Mouse (Mus musculus) adrenal gland, postnatal 36 days (tissue): ENCODE data around the gene Sox13. TPM values are rescaled to one million over a fixed set of nuclear protein-coding genes. Genes with fewer than 3 reads are reported as not detected.
"Not testable (repeated sequence)": the region's sequence is repeated elsewhere in the genome, so short reads cannot be mapped to it uniquely, and the experiment has no call there.

Experiments used
- DNase-seq, 2 experiments: peaks; one replicate each; pipeline ENCODE4 v3.0.0; 2021; ENCODE audit warnings: mixed read lengths in 1 of 2
- total RNA-seq, 2 experiments: library from RNA; stranded (reverse); gene quantifications; 2 replicates each; pipeline ENCODE4 v1.2.3; 2021

The Sox13 gene
- total RNA-seq, 2 experiments from 2014 or later = 12.6 to 17.5 TPM

DNA sequence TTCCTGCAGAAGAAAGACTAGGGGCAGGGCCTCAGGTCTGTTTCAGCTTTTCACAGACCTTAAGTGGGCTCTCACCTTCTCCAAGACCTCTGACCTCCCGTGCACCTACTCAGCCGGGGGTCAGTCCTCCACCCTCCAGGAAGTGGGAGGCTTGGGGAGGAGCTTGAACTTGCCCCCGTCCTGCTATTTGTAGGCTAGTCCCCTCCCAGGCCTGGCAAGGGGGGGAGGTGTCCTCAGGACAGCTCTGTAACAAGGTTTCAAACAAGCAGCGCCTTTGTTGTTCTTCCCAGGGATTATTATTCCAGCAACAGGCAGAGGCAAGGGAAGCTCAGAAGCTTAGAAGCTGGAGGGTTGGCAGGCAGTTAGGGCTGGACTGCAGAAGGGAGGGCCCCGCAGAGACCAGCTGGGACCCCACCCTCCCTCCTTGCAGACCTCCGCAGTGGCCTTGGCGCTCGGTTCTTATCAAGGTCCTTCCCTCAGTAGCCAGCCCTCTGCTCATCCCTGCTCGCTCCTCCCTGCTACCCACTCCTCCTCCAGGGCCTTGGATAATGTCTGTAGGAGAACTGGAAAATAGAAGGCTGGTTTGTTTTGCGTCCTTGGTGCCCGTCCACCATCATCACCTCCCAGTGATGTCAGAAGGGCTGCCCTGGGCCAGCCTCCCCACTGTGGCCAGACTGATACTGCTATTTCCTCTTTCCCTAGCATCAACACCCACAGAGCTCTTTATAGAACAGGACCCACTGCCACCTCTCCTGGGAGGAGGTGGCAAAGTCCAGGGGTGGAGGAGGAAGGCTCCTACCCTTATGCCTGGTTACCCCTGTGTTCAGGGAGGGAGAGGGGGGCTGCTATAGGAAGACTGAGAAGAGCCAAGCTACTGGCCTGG lies 56.3 kb downstream of the Sox13 start:
- DNase-seq = peak; percentile 65 to 72

DNA sequence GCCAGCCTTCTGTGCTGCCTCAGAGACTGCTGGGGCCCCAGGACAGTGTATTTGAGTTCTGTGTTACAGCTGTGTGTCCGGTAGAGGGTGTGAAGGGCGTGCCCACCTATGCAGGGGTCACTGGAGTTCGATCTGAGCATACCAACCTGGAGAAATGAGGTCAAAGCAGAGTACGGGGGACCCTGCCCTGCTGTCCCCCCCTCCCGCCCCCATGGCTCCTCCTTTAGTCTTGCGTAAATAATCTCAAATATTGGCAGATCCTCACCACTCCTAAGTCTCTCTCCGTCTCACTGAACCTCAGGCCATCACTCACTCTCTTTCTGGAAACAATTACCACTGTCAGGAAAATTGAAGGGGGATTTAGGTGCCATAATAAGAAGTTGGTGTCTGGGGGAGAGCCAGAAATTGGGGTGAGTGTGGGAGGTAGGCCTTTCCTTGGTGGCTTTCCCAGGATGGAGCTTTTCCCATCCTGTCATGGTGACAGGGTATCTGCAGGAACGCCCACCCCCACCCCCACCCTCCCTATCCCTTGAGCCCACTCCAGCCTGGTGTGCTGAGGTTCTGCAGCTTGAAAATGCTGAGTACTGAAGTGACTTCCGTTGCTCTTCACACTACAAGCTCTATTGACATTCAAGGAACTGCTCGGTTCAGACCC lies 57.1 kb downstream of the Sox13 start:
- DNase-seq = no peak

GRCm38 (mm10) chr1:133364890-133365289 lies 59.3 kb downstream of the Sox13 start:
- no peak for DNase-seq

DNA sequence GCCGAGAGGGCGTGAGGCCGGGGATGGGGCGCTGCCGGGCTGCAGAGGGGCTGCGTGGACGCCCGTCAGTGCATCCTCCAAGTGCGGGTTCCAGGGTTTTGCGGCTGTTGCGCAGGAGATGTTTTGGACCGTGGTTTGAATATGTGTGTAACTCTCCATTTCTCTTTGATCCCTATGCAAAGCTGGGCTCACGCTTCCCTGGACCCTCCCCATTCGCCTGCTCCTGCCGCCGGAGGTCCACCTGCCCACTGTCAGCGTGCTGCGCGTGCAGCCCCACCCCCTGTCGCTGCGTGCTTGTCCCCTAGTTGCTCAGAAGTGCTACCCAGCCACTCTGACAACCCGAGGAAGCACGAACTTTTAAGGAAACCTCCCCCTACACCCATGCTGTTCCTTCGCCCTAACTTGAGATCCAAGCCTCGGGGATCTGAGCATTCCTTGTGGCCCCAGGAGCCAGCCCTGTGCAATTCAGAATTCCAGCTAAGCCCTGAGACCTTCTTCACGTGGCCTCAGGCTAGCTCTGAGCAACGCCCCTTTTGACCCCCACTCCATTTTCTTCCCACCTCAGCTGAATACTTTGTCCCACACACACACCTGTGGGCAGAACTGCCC lies 60.1 kb downstream of the Sox13 start:
- peak in 1 of 2 experiments; percentile 52 for DNase-seq

DNA sequence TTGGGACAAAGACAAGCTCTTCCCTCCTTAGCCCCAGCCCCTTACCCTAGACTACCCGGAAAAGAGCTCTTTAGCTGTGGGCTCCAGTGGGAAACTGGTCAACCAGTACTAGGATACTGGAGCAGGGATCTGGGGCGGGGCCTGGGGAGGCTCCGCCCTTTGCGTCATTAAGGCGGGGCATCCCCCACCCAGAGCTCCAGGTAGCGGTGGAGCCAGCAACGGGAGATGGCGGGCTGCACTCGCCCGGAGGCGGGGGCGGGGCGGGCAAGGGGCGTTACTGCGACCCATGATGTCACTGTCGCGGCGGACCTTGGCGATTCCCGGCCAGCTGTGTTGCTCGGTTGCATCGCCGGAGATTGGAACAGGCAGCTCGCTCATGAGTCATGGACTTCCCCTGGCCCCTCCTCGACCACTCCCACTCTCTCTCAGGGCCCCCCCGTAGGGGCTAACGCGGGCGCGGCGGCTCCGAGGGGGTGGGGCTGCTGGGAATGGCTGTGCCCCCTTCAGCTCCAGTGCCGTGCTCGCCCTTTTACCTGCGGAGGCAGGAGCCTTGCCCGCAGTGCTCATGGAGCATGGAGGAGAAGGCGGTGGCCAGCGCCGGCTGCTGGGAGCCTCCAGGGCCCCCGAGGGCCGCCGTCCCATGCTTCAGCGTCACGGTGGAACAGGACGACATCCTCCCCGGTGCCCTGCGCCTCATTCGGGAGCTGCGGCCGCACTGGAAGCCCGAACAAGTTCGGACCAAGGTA lies 60.7 kb downstream of the Sox13 start, which contains the start of gene Etnk2:
Gene Etnk2 (plus strand): TSS at position 297 of the 746 bp plus-strand sequence.
- DNase-seq = peak; percentile 92 to 94

DNA sequence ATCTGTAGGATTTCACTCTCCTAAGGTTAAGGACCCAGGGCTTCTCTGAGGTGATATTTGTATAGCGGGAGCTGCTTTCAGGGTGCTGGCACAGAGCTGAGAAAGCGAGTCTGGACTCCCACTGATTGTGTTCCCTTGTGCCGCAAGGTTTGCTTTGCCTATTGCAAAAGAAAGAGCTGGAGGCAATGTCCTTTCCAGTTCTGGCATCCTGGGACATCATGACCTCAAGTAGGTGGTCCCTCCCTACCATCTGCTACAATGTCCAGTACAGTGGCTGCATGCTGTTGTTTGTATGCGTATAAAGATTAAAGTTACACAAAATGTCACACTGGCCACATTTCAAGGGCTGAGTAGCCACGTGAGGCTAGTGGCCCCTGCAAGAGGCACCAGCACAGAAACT lies 62.1 kb downstream of the Sox13 start:
- no peak for DNase-seq

GRCm38 (mm10) chr1:133361006-133361405 lies 63.2 kb downstream of the Sox13 start:
- DNase-seq = no peak

DNA sequence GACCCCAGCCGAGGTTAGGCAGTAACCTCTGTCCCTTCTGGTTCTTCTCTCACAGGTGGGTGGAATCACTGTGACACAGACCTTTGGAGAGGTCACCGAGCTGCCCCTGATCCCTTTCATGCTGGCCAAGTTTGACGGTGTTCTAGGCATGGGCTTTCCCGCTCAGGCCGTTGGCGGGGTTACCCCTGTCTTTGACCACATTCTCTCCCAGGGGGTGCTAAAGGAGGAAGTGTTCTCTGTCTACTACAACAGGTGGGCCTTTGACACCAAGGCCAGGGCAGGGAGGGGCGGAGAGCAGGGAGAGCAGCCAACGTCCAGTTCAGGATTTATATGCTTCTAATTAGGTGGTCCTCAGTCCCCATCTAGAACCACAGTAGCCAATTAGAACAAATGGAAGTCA lies 67.8 kb downstream of the Sox13 start:
- no peak for DNase-seq

GRCm38 (mm10) chr1:133355912-133356311 lies 68.3 kb downstream of the Sox13 start:
- DNase-seq = no peak

- DNase-seq = no peak
These were observed 68.7 kb downstream of the Sox13 start for GRCm38 (mm10) chr1:133355469-133355868.

- DNase-seq = peak; percentile 88
These were observed 70.8 kb downstream of the Sox13 start for GRCm38 (mm10) chr1:133353371-133353809.

DNA sequence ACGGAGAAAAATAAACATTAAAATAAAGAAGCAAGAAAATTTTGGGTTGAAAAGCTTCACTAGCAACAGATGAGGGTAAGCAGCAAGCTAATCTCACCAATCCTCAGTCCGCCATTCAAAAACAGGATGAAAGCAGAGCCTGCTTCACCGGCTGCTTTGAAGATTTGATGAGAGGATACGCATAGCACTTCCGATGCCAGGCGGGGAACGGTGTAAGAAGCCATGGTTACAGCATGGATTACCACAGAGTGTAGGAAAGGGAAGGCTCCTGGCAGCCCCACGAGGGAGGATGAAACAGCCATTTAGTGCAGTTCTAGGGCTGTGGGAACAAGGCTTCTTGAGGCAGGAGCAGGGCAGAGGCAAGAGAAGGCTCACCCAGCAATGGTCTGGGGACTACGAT lies 72.4 kb downstream of the Sox13 start:
- DNase-seq = no peak

- no peak for DNase-seq
These were observed 74.0 kb downstream of the Sox13 start, which contains the start of gene Ren1 for GRCm38 (mm10) chr1:133350210-133350609. Gene Ren1 (plus strand): TSS chr1:133350510.

- peak; percentile 55 to 57 for DNase-seq
These were observed 76.3 kb downstream of the Sox13 start for GRCm38 (mm10) chr1:133347693-133348520.

DNA sequence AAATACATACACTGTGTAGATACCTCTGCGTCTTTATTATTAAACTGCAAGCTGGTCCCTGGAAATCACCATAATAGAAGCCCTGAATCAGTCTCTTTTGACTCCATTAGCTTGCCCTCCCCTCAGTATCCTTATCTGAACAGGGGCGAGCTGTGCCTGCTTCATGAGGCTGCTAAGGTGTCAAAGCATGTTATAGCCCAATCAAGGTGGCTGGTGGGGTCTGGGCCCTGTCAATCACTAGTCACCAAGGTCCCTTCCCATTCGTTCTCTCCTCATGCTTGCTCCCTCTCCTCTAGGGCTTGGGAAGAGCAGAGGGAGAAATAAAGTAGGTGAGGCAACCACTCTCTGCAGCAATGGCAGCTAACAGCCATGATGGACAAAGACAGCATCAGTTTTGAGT lies 77.0 kb downstream of the Sox13 start:
- DNase-seq = no peak

GRCm38 (mm10) chr1:133346531-133346930 lies 77.6 kb downstream of the Sox13 start:
- DNase-seq = no peak

DNA sequence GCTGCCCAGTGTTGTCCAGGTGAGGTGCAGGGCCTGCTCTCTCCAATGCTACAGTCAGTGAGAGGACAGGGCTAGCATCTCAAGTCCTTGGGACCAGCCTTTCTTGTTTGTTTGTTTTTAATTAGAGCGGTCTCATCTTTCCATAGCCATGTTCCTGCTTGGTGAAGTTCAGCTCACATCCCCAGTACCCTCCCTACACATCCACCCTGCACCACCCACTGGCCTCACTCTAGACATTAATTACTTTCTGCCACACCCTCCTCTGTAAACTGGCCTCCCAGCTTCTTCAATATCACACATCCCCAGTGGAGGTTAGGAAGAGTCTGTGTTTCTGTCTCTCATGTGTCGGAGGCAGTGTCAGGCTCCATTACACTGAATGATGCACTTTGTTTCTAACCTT lies 79.8 kb downstream of the Sox13 start:
- no peak for DNase-seq

DNA sequence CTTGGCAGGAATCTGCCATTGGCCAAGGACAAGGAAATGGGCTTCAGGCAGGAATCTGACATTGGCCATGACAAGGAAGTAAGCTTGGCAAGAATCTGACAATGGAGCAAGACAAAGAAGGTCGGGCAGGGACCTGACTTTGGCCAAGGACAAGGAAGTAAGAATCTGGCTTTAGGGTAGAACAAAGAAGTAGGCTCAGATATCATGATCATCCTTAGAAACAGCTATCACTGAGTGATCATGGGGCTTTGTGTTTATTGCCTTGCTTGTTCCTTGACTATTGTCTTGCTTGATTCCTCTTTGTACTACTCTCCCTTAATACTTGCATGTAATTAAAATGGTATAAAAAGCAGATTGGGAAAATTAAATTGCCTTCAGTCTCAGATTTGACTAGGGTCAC lies 83.8 kb downstream of the Sox13 start:
- DNase-seq = not testable (repeated sequence)

DNA sequence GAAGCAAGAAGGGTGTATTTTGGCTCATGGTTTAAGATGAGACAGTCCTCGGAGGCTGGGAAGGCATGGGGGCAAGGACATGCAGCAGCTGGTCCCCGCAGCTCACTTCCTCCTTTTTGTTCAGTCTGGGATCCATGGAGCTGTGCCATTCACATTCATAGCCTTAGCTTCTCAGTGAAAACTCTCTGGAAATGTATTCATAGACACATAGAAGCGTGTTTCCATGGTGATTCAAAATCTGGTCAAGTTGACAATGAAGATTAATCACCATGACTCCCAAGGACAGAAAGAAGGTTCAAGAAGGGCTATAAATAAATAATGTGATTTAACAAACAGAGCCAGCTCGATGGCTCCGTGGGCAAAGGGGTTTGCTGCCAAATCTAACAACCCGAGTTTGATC lies 90.2 kb downstream of the Sox13 start:
- DNase-seq = no peak

DNA sequence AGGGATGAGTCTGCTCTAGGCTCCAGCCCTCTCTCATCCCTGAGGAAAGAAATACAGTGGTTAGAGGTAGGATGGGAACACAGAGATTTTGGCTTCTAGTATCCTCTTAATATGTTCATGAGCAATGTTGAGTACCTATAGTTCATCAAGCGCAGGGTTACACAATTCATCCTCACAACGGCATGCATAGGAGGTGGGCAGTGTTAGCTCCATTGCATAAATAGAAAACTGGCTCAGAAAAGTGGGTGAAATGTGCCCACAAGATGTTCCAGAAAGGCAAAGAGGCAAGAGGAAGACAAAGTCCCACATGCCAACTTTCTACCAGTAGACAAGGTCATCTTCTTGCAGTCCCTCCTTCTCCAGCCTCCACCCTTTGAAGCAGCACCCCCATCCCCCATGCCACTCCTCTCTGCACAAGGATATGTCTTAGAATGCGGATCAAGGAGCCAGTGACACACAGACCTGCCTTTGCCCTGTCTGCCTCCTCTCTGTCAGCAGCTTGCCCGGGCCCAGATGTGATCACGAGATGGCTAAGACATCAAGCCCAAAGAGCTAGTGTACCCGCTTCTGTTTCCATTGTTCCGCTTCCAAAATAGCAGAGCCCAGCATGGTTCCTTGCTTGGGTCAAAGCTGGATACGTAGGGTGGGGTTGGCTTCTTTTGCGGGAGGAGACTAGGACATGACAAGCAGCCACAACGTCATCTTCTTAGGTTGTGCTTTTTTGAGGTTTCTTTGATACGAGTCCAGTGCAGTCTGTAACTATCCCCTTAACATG lies 91.3 kb downstream of the Sox13 start:
- no peak for DNase-seq
